Mouse (Mus musculus) forebrain, postnatal 0 days (tissue): ENCODE results near the gene Vav3. TPM values are rescaled to one million over a fixed set of nuclear protein-coding genes. Genes with fewer than 3 reads are reported as not detected.

ENCODE experiments used
- ATAC-seq: fragments of 200-750 bp; cut with Nextera tagmentation; 2 replicates; pipeline ENCODE4 v1.8.0; 2017; ENCODE audit warnings: mild to moderate bottlenecking, moderate library complexity
- DNase-seq: peaks from one replicate; pipeline ENCODE4 v3.0.0-alpha.2; 2015
- H3K27ac ChIP-seq: fragments of 300-500 bp; sonication (generic); 2 replicates; pipeline ENCODE4 v1.5.1; 2014; ENCODE audit warnings: low read depth, mild to moderate bottlenecking, antibody characterized with exemption, low read length, moderate library complexity, mixed read lengths
- H3K27me3 ChIP-seq: fragments of 300-500 bp; sonication (generic); 2 replicates; pipeline ENCODE4 v1.6.1; 2014; ENCODE audit warnings: mild to moderate bottlenecking, low read length, mixed read lengths; ENCODE audit not compliant: insufficient read depth
- H3K36me3 ChIP-seq: fragments of 300-500 bp; sonication (generic); 2 replicates; pipeline ENCODE4 v1.6.1; 2014; ENCODE audit warnings: mild to moderate bottlenecking, moderate library complexity; ENCODE audit not compliant: insufficient read depth
- H3K4me1 ChIP-seq: fragments of 300-500 bp; sonication (generic); 2 replicates; pipeline ENCODE4 v1.6.1; 2014; ENCODE audit warnings: antibody characterized with exemption; ENCODE audit not compliant: insufficient read depth
- H3K4me2 ChIP-seq: fragments of 300-500 bp; sonication (generic); 2 replicates; pipeline ENCODE4 v1.6.1; 2014; ENCODE audit warnings: low read depth, mild to moderate bottlenecking, moderate library complexity
- H3K4me3 ChIP-seq: fragments of 300-500 bp; sonication (generic); 2 replicates; pipeline ENCODE4 v1.5.1; 2014; ENCODE audit warnings: low read depth, low read length, mixed read lengths
- H3K9ac ChIP-seq: fragments of 300-500 bp; sonication (generic); 2 replicates; pipeline ENCODE4 v1.6.1; 2014; ENCODE audit warnings: mild to moderate bottlenecking
- H3K9me3 ChIP-seq: fragments of 300-500 bp; sonication (generic); 2 replicates; pipeline ENCODE4 v1.6.1; 2016; ENCODE audit warnings: low read length
- CTCF ChIP-seq: sonication (generic); IDR thresholded peaks from 2 replicates; pipeline ENCODE4 v1.5.1; 2016; ENCODE audit warnings: antibody characterized with exemption, control low read depth, low read depth
- WGBS: fragments of 180-500 bp; shearing (Covaris S2); extraction: QIAGEN DNeasy Blood & Tissue Kit; methylation state at CpG from one replicate; pipeline ENCODE4 v1.1.7; 2014; 5-methylcytosine and 5-hydroxymethylcytosine counted together
- polyA plus RNA-seq: library from polyadenylated mRNA; unstranded; fragments of >200 nt; fragmentation: Nextera tagmentation; extraction: Ambion mirVana; gene quantifications from 2 replicates; pipeline ENCODE4 v1.2.1, GENCODE M21; 2015
- total RNA-seq: library from RNA; depleted of rRNA; stranded (reverse); fragments of >200 nt; gene quantifications from 2 replicates; pipeline ENCODE4 v1.2.3, GENCODE M21; 2014

Vav3 gene
- total and polyA plus RNA-seq, 2 experiments from 2014 or later: 7.7 to 9.0 TPM

DNA sequence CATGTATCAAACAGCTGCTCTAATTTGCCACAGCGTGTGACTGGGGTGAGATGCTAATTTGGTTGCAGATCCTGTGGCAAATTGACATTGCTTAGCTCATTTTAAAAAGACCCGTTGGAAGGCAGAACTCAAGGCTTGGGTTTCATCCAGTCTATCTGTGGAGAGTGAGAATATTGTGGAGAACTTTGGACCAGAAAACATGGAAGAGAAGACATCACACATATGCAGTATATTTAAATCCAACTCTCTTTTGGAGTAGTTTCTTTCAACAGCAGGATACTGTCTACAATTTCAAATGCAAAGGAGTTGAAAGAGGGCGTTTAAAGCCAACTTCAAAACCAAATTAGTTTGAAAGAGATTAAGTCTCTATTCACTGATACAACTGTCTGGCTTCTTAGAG lies 13.3 kb upstream of the Vav3 start:
- H3K4me3 ChIP-seq: no peak overlapping the region
- WGBS: 31% methylated on average over 3 of the region's 3 CpGs
- H3K9ac ChIP-seq: no peak overlapping the region
- H3K4me1 ChIP-seq: no peaks in the 10 kb centered on the region
- peak; percentile 46 for DNase-seq
- no peak for TF ChIP-seq CTCF
- H3K4me2 ChIP-seq: no peak overlapping the region
- ATAC-seq: peak; percentile 76
- H3K36me3 ChIP-seq: no peaks in the 10 kb centered on the region
- H3K9me3 ChIP-seq: no peaks in the 10 kb centered on the region
- H3K27ac ChIP-seq: no peak overlapping the region
- no peaks in the 10 kb centered on the region for H3K27me3 ChIP-seq

DNA sequence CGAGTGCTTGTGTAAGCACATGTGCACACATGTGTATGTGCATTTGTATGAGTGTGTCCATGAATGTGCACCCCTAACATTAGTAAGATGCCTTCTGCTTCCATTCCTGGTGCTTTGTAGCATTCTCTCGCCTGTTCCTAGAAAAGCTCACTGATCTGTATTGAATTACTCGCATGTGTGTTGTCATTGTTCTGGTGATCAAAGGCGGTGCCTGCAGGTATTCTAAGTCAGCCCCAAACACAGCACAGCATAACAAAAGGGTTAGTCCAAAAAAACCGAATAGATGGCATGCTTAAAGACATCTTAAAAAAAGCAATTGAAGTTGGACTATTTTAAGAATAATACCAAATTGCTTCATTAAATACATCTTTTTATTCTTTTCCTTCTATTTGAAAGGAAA lies 7.7 kb upstream of the Vav3 start:
- peak overlapping the region; percentile 46; the same call in 1 of the 2 replicates for H3K27ac ChIP-seq
- 25% methylated on average over 5 of the region's 5 CpGs for WGBS

GRCm38 (mm10) chr3:109335470-109335869 lies 5.0 kb upstream of the Vav3 start:
- ATAC-seq (no peak), DNase-seq (no peak)
- Histone ChIP-seq H3K27ac (no peak overlapping the region), H3K36me3 (no peaks in the 10 kb centered on the region), H3K4me1 (no peaks in the 10 kb centered on the region; the same call in 1 of the 2 replicates), H3K4me3 (no peak overlapping the region), H3K27me3 (no peaks in the 10 kb centered on the region), H3K9ac (no peak overlapping the region), H3K4me2 (no peak overlapping the region), H3K9me3 (no peaks in the 10 kb centered on the region)
- 94% methylated on average over 1 of the region's 1 CpGs for WGBS
- TF ChIP-seq CTCF: no peak

More for the DNA sequence above, 7.7 kb upstream of the Vav3 start:
- H3K36me3 ChIP-seq: no peaks in the 10 kb centered on the region
- H3K9ac ChIP-seq: no peak overlapping the region
- no peaks in the 10 kb centered on the region for H3K4me1 ChIP-seq
- TF ChIP-seq CTCF: no peak
- no peaks in the 10 kb centered on the region for H3K27me3 ChIP-seq
- ATAC-seq (peak; percentile 86), DNase-seq (no peak)
- H3K4me2 ChIP-seq: no peak overlapping the region
- no peaks in the 10 kb centered on the region for H3K9me3 ChIP-seq
- H3K4me3 ChIP-seq: no peak overlapping the region

GRCm38 (mm10) chr3:109339290-109339689 lies 1.2 kb upstream of the Vav3 start:
- no peak for ATAC-seq
- Histone ChIP-seq H3K27me3 (no peaks in the 10 kb centered on the region), H3K4me1 (no peaks in the 10 kb centered on the region; the same call in 1 of the 2 replicates), H3K4me2 (peak overlapping the region; percentile 69), H3K9ac (no peak overlapping the region), H3K27ac (no peak overlapping the region), H3K9me3 (no peaks in the 10 kb centered on the region), H3K4me3 (no peak overlapping the region), H3K36me3 (no peaks in the 10 kb centered on the region)
- 77% methylated on average over 9 of the region's 9 CpGs for WGBS
- no peak for DNase-seq
- TF ChIP-seq CTCF: no peak

GRCm38 (mm10) chr3:109339941-109340273 lies 546 bp upstream of the Vav3 start:
- Histone ChIP-seq H3K27ac (peak overlapping the region; percentile 68), H3K4me1 (no peaks in the 10 kb centered on the region; the same call in 1 of the 2 replicates), H3K9me3 (no peaks in the 10 kb centered on the region), H3K4me3 (peak overlapping the region; percentile 54), H3K4me2 (peak overlapping the region; percentile 69), H3K9ac (peak overlapping the region; percentile 76), H3K27me3 (no peaks in the 10 kb centered on the region), H3K36me3 (no peaks in the 10 kb centered on the region)
- no peak for TF ChIP-seq CTCF
- DNase-seq (peak; percentile 78), ATAC-seq (peak; percentile 17)
- 0% methylated on average over 9 of the region's 9 CpGs for WGBS

- Histone ChIP-seq H3K9me3 (no peaks in the 10 kb centered on the region), H3K9ac (peak overlapping the region; percentile 76), H3K4me3 (peak overlapping the region; percentile 54), H3K27ac (peak overlapping the region; percentile 68; the same call in 1 of the 2 replicates), H3K4me1 (no peaks in the 10 kb centered on the region; the same call in 1 of the 2 replicates), H3K4me2 (peak overlapping the region; percentile 69), H3K36me3 (no peaks in the 10 kb centered on the region), H3K27me3 (no peaks in the 10 kb centered on the region)
- ATAC-seq (peak; percentile 32; the same call in 1 of the 2 replicates), DNase-seq (peak; percentile 50)
- 4% methylated on average over 18 of the region's 18 CpGs for WGBS
- no peak for TF ChIP-seq CTCF
These were observed 623 bp downstream of the Vav3 start for GRCm38 (mm10) chr3:109341071-109341480.

- Histone ChIP-seq H3K4me3 (peak overlapping the region; percentile 54), H3K9me3 (no peaks in the 10 kb centered on the region), H3K4me1 (no peaks in the 10 kb centered on the region; the same call in 1 of the 2 replicates), H3K4me2 (peak overlapping the region; percentile 69), H3K9ac (peak overlapping the region; percentile 76), H3K27me3 (no peaks in the 10 kb centered on the region), H3K27ac (no peak overlapping the region), H3K36me3 (no peaks in the 10 kb centered on the region)
- ATAC-seq (no peak), DNase-seq (peak; percentile 7)
- TF ChIP-seq CTCF: no peak
- 6% methylated on average over 8 of the region's 8 CpGs for WGBS
These were observed 1.2 kb downstream of the Vav3 start for GRCm38 (mm10) chr3:109341631-109342030.
